Mouse (Mus musculus): Measurements from ENCODE around the gene S100a6. TPM values are rescaled to one million over a fixed set of nuclear protein-coding genes. Genes with fewer than 3 reads are reported as not detected.
A peak's percentile ranks its signal among the peaks of the same experiment; 100 is the strongest.

S100a6 gene
- polyA plus RNA-seq, 1 experiment from 2014 or later: 25.1 TPM

- no peak for ATAC-seq (ENCODE audit: low FRiP score)
- H3K4me3 ChIP-seq (ENCODE audit: low read depth, low read length): no peak overlapping the region
These were observed 2.0 kb downstream of the S100a6 start for GRCm38 (mm10) chr3:90614611-90615251.

GRCm38 (mm10) chr3:90615415-90615814 lies 2.7 kb downstream of the S100a6 start:
- H3K4me3 ChIP-seq (ENCODE audit: low read depth, low read length): no peak overlapping the region
- no peaks in the 10 kb centered on the region for H3K36me3 ChIP-seq (ENCODE audit: control insufficient read depth, insufficient read depth, low read length)
- H3K4me1 ChIP-seq (ENCODE audit: control insufficient read depth, insufficient read depth, low read length): peaks cover 4% of the 10 kb centered on the region; the same call in 1 of the 2 replicates
- no peak overlapping the region for H3K9ac ChIP-seq (ENCODE audit: low read length)
- ATAC-seq (ENCODE audit: low FRiP score) (peak; percentile 28; the same call in 1 of the 2 replicates), DNase-seq (ENCODE audit: low spot score, missing footprints) (peak; percentile 86)
- no peak overlapping the region for H3K4me2 ChIP-seq
- no peaks in the 10 kb centered on the region for H3K9me3 ChIP-seq (ENCODE audit: control insufficient read depth, low read length)
- no peak overlapping the region for H3K27ac ChIP-seq (ENCODE audit: low read depth, low read length)
- WGBS: 12% methylated on average over 7 of the region's 7 CpGs
- H3K27me3 ChIP-seq (ENCODE audit: control insufficient read depth, insufficient read depth, low read length): 0 out of 2 replicates have a peak, but pooled peaks cover 2% of the 10 kb centered on the region

More at GRCm38 (mm10) chr3:90614611-90615251, 2.0 kb downstream of the S100a6 start:
- Histone ChIP-seq H3K27ac (ENCODE audit: low read depth, low read length) (no peak overlapping the region), H3K4me1 (ENCODE audit: control insufficient read depth, insufficient read depth, low read length) (peaks cover 4% of the 10 kb centered on the region; the same call in 1 of the 2 replicates), H3K9ac (ENCODE audit: low read length) (no peak overlapping the region), H3K27me3 (ENCODE audit: control insufficient read depth, insufficient read depth, low read length) (0 out of 2 replicates have a peak, but pooled peaks cover 2% of the 10 kb centered on the region), H3K4me2 (no peak overlapping the region), H3K36me3 (ENCODE audit: control insufficient read depth, insufficient read depth, low read length) (no peaks in the 10 kb centered on the region), H3K9me3 (ENCODE audit: control insufficient read depth, low read length) (no peaks in the 10 kb centered on the region)
- DNase-seq (ENCODE audit: low spot score, missing footprints): peak; percentile 70
- WGBS: 85% methylated on average over 11 of the region's 11 CpGs

GRCm38 (mm10) chr3:90615911-90616310 lies 3.2 kb downstream of the S100a6 start:
- Histone ChIP-seq H3K27me3 (ENCODE audit: control insufficient read depth, insufficient read depth, low read length) (0 out of 2 replicates have a peak, but pooled peaks cover 2% of the 10 kb centered on the region), H3K9me3 (ENCODE audit: control insufficient read depth, low read length) (no peaks in the 10 kb centered on the region), H3K36me3 (ENCODE audit: control insufficient read depth, insufficient read depth, low read length) (no peaks in the 10 kb centered on the region), H3K9ac (ENCODE audit: low read length) (no peak overlapping the region), H3K4me1 (ENCODE audit: control insufficient read depth, insufficient read depth, low read length) (peaks cover 4% of the 10 kb centered on the region; the same call in 1 of the 2 replicates), H3K27ac (ENCODE audit: low read depth, low read length) (no peak overlapping the region), H3K4me3 (ENCODE audit: low read depth, low read length) (no peak overlapping the region), H3K4me2 (no peak overlapping the region)
- ATAC-seq (ENCODE audit: low FRiP score) (no peak), DNase-seq (ENCODE audit: low spot score, missing footprints) (no peak)
- WGBS: 81% methylated on average over 1 of the region's 1 CpGs

GRCm38 (mm10) chr3:90617586-90617985 lies 4.9 kb downstream of the S100a6 start:
- 0 out of 2 replicates have a peak, but pooled peaks cover 2% of the 10 kb centered on the region for H3K27me3 ChIP-seq (ENCODE audit: control insufficient read depth, insufficient read depth, low read length)
- no peaks in the 10 kb centered on the region for H3K36me3 ChIP-seq (ENCODE audit: control insufficient read depth, insufficient read depth, low read length)
- H3K9me3 ChIP-seq (ENCODE audit: control insufficient read depth, low read length): no peaks in the 10 kb centered on the region
- H3K4me3 ChIP-seq (ENCODE audit: low read depth, low read length): no peak overlapping the region
- H3K4me1 ChIP-seq (ENCODE audit: control insufficient read depth, insufficient read depth, low read length): peaks cover 4% of the 10 kb centered on the region; the same call in 1 of the 2 replicates
- no peak for DNase-seq (ENCODE audit: low spot score, missing footprints)
- no peak overlapping the region for H3K9ac ChIP-seq (ENCODE audit: low read length)
- ATAC-seq (ENCODE audit: low FRiP score): no peak
- H3K4me2 ChIP-seq: no peak overlapping the region
- 14% methylated on average over 1 of the region's 1 CpGs for WGBS
- no peak overlapping the region for H3K27ac ChIP-seq (ENCODE audit: low read depth, low read length)

GRCm38 (mm10) chr3:90621552-90621951 lies 8.9 kb downstream of the S100a6 start:
- no peaks in the 10 kb centered on the region for H3K27me3 ChIP-seq (ENCODE audit: control insufficient read depth, insufficient read depth, low read length)
- no peak for ATAC-seq (ENCODE audit: low FRiP score)
- DNase-seq (ENCODE audit: low spot score, missing footprints): no peak
- H3K4me3 ChIP-seq (ENCODE audit: low read depth, low read length): no peak overlapping the region
- no peak overlapping the region for H3K27ac ChIP-seq (ENCODE audit: low read depth, low read length)
- H3K9me3 ChIP-seq (ENCODE audit: control insufficient read depth, low read length): no peaks in the 10 kb centered on the region
- no peak overlapping the region for H3K9ac ChIP-seq (ENCODE audit: low read length)
- H3K4me2 ChIP-seq: no peak overlapping the region
- 54% methylated on average over 7 of the region's 7 CpGs for WGBS
- peaks cover 12% of the 10 kb centered on the region; the same call in 1 of the 2 replicates for H3K4me1 ChIP-seq (ENCODE audit: control insufficient read depth, insufficient read depth, low read length)
- H3K36me3 ChIP-seq (ENCODE audit: control insufficient read depth, insufficient read depth, low read length): no peaks in the 10 kb centered on the region

- no peak overlapping the region for H3K4me2 ChIP-seq
- H3K27ac ChIP-seq (ENCODE audit: low read depth, low read length): no peak overlapping the region
- no peaks in the 10 kb centered on the region for H3K36me3 ChIP-seq (ENCODE audit: control insufficient read depth, insufficient read depth, low read length)
- WGBS: 11% methylated on average over 2 of the region's 2 CpGs
- DNase-seq (ENCODE audit: low spot score, missing footprints) (no peak), ATAC-seq (ENCODE audit: low FRiP score) (peak; percentile 49)
- H3K9ac ChIP-seq (ENCODE audit: low read length): no peak overlapping the region
- no peaks in the 10 kb centered on the region for H3K27me3 ChIP-seq (ENCODE audit: control insufficient read depth, insufficient read depth, low read length)
- H3K4me1 ChIP-seq (ENCODE audit: control insufficient read depth, insufficient read depth, low read length): peaks cover 12% of the 10 kb centered on the region; the same call in 1 of the 2 replicates
- H3K9me3 ChIP-seq (ENCODE audit: control insufficient read depth, low read length): no peaks in the 10 kb centered on the region
- no peak overlapping the region for H3K4me3 ChIP-seq (ENCODE audit: low read depth, low read length)
These were observed 10.9 kb downstream of the S100a6 start for GRCm38 (mm10) chr3:90623435-90624071.

- H3K4me2 ChIP-seq: no peak overlapping the region
- no peak for DNase-seq (ENCODE audit: low spot score, missing footprints)
- 86% methylated on average over 5 of the region's 5 CpGs for WGBS
These were observed 12.8 kb downstream of the S100a6 start for GRCm38 (mm10) chr3:90625496-90625895.

GRCm38 (mm10) chr3:90626266-90627021 lies 13.8 kb downstream of the S100a6 start:
- ATAC-seq (ENCODE audit: low FRiP score) (no peak), DNase-seq (ENCODE audit: low spot score, missing footprints) (no peak)
- Histone ChIP-seq H3K4me2 (no peak overlapping the region), H3K4me3 (ENCODE audit: low read depth, low read length) (no peak overlapping the region), H3K4me1 (ENCODE audit: control insufficient read depth, insufficient read depth, low read length) (peaks cover 12% of the 10 kb centered on the region; the same call in 1 of the 2 replicates), H3K9ac (ENCODE audit: low read length) (no peak overlapping the region), H3K9me3 (ENCODE audit: control insufficient read depth, low read length) (no peaks in the 10 kb centered on the region), H3K27me3 (ENCODE audit: control insufficient read depth, insufficient read depth, low read length) (no peaks in the 10 kb centered on the region), H3K27ac (ENCODE audit: low read depth, low read length) (no peak overlapping the region), H3K36me3 (ENCODE audit: control insufficient read depth, insufficient read depth, low read length) (no peaks in the 10 kb centered on the region)
- WGBS: 77% methylated on average over 9 of the region's 9 CpGs

More at GRCm38 (mm10) chr3:90625496-90625895, 12.8 kb downstream of the S100a6 start:
- H3K9me3 ChIP-seq (ENCODE audit: control insufficient read depth, low read length): no peaks in the 10 kb centered on the region
- no peaks in the 10 kb centered on the region for H3K27me3 ChIP-seq (ENCODE audit: control insufficient read depth, insufficient read depth, low read length)
- H3K27ac ChIP-seq (ENCODE audit: low read depth, low read length): no peak overlapping the region
- no peak overlapping the region for H3K9ac ChIP-seq (ENCODE audit: low read length)
- peaks cover 12% of the 10 kb centered on the region; the same call in 1 of the 2 replicates for H3K4me1 ChIP-seq (ENCODE audit: control insufficient read depth, insufficient read depth, low read length)
- H3K4me3 ChIP-seq (ENCODE audit: low read depth, low read length): no peak overlapping the region
- no peak for ATAC-seq (ENCODE audit: low FRiP score)
- H3K36me3 ChIP-seq (ENCODE audit: control insufficient read depth, insufficient read depth, low read length): no peaks in the 10 kb centered on the region

Measured in midbrain, embryonic 11.5 days (tissue).